Mouse (Mus musculus) adrenal gland, postnatal 0 days (tissue): ENCODE results near the gene Usp16. TPM values are rescaled to one million over a fixed set of nuclear protein-coding genes. Genes with fewer than 3 reads are reported as not detected.

Experiments
- polyA plus RNA-seq: library from polyadenylated mRNA; unstranded; fragments of >200 nt; fragmentation: Nextera tagmentation; extraction: Ambion mirVana; gene quantifications from 2 replicates; pipeline ENCODE4 v1.2.1, GENCODE M21; 2015

Usp16 gene
- 36.3 and 43.1 TPM in 2 replicates for polyA plus RNA-seq

GRCm38 (mm10) chr16:87454419-87455179 lies at the start of gene Usp16:
Gene Usp16, plus strand, starts transcription at chr16:87454703.

GRCm38 (mm10) chr16:87432033-87432814 lies 22.3 kb upstream of the Usp16 start, which contains the start of gene Ltn1:
Gene Ltn1, minus strand, starts transcription at chr16:87432612.

GRCm38 (mm10) chr16:87440184-87440686 lies 14.3 kb upstream of the Usp16 start, which contains the start of gene Rwdd2b:
Gene Rwdd2b, minus strand, starts transcription at chr16:87440573.

GRCm38 (mm10) chr16:87495716-87496447 lies 41.4 kb downstream of the Usp16 start, which contains the start of gene Cct8:
Gene Cct8, minus strand, starts transcription at chr16:87495873.

Other genes with a start within 250 kb of the Usp16 start
- 31.0 and 34.7 TPM in 2 replicates for gene N6amt1, start 100.5 kb upstream of the Usp16 start, polyA plus RNA-seq
- gene Ltn1, start 22.1 kb upstream of the Usp16 start, polyA plus RNA-seq, result 10.7 and 13.2 TPM in 2 replicates
- 7.3 and 9.4 TPM in 2 replicates for gene Rwdd2b, start 14.1 kb upstream of the Usp16 start, polyA plus RNA-seq
- gene Cct8, start 41.2 kb downstream of the Usp16 start, polyA plus RNA-seq, result 172 and 246 TPM in 2 replicates
- 0.24 and 0.32 TPM in 2 replicates for gene Map3k7cl, start 98.6 kb downstream of the Usp16 start, polyA plus RNA-seq
- gene Bach1, start 244.2 kb downstream of the Usp16 start, polyA plus RNA-seq, result 8.2 and 8.7 TPM in 2 replicates